Mouse (Mus musculus) telencephalon, adult 2 months (tissue): ENCODE results near the gene Mthfd1l.
A peak's percentile ranks its signal among the peaks of the same experiment; 100 is the strongest.

Source experiments
- DNase-seq: peaks from one replicate; pipeline ENCODE4 v3.0.0-alpha.2; 2011; ENCODE audit warnings: low read depth, low spot score

Mthfd1l gene

DNA sequence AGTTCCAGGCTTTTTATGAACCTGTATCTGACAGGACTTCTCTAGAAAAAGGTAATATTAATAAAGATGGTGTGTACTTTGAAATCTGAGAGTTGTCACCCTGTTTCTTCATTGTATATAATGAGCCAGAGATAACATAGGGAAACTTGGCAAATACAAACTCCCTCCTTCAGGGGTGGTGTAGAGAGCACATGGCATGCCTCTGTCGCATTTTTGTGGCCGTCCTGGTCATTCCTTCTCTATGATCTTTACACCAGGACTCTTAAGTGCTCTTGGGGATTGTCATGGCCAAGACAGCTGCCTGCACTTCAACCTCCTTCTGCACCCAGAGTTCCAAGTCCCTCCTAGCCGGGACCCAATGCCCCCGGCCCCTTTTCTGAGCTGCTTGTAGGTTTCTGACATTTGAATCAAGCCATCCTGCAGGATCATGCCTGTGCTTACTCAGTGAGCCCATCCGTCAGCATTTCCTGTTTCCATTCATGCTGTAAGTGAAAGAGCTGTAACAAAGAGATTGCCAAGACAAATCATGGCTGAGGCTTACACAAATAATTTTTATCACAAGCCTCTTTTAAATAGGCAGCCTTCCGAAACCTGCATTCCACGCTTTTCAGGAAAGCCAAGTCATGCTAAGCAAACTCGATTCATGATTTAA lies 106.2 kb downstream of the Mthfd1l start:
- no peak for DNase-seq

DNA sequence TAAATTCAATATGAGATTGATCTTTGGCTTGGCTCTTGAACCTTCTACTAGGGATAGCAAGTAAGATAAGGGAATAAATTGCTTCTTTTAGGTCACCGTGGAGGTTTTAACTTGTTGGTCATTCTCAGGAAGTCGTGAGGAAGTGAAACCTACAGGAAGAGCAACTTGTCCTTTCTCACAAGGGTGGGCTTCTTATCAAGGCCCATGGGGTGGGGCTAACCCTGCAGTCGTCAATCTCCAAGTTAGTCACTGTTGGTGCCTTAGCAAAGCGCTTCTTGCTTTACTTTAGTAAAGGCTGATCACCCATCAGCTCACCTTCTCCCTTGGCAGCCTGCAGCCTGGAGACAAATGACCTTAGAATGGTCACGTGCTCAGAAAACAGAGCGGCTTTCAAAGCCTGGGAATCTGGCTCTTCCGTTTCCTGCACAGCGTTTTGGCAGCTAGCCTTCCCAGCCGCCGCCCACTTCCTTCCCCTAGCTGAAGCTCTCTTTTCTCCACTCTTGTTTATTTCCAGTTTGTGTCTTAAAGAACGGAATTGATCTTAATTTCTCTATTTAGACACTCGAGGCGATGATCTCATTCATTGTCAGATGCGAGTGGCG lies 106.8 kb downstream of the Mthfd1l start:
- DNase-seq: peak; percentile 47

DNA sequence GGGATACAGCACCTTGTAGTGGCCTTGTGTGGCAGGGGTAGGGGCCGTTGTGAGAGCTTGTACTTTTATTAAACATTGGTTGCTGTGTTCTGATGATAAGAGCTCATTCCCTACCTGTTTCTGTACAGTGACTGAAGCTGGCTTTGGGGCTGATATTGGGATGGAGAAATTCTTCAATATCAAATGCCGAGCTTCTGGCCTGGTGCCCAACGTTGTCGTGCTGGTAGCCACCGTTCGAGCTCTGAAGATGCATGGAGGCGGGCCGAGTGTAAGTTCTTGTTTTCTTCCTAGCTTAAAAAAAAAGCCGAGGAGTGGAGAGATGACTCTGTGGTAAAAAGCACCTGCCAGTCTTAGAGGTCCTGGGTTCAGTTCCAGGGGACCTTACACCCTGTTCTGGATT lies 110.7 kb downstream of the Mthfd1l start:
- no peak for DNase-seq

DNA sequence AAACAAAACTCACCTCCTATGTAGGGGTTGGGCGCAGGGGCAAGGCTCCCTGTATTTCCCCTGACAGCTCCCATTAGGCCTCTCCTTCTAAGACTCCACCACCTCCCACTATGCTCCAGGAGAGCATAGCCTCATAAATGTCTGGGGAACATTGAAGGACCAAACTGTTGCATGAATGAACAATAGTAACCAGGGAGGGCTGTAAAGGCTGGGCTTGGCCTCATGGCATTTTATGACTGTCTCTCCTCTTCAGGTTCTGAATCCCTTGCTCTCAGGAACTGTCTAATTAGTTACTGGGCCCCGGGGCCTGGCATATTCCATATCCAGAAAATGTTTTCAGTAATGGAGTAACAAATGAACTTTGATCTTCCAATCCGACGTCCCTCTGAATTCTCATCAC lies 112.0 kb downstream of the Mthfd1l start:
- DNase-seq: no peak

DNA sequence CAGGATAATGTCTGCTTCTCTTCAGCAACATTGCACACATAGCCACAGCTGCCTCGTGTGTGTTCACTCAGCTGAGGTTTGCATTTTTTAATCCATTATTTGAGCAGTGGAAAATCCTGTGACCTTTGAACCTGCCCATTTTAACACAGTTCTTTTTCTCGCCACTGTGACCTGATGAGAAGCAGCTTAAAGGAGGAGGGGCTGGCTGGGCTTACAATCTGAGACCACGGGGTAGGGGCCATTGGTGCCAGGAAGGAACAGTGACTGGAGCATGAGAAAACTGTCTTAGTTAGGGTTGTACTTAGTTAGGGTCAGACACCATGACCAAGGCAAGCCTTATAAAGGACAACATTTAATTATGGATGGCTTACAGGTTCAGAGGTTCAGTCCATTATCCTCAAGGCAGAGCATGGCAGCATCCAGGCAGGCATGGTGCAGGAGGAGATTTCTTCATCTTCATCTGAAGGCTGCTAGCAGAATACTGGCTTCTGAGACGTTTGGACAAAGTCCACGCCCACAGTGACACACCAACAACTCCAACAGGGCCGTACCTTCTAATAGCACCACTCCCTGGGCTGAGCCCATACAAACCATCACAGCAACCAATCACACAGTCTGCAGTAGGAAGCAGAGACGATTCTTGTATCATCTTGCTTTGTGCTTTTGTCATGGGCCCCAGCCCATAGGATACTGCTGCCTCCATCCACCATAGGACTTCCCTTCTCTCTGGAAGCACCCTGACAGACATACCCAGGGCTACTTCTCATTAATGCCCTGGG lies 112.6 kb downstream of the Mthfd1l start:
- DNase-seq: no peak

DNA sequence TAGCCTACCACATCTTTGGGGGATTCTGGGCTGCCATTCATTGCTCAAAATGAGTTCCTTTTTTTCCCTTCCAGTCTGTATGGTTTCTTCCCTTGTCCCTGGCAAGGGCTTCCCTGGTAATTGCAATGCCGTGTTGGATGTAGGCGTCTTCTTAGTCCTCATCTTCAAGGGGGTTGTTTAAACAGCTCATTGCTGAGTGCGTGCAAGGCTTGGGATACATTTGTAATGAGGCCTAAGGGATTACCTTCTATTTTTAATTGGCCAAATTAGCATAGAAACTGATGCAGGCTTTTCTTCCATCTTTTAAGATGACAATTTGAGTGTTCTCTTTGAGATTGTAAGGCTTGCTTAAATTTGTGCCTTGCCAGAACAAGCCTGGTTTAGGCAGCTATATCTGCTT lies 114.6 kb downstream of the Mthfd1l start:
- peak; percentile 18 for DNase-seq

DNA sequence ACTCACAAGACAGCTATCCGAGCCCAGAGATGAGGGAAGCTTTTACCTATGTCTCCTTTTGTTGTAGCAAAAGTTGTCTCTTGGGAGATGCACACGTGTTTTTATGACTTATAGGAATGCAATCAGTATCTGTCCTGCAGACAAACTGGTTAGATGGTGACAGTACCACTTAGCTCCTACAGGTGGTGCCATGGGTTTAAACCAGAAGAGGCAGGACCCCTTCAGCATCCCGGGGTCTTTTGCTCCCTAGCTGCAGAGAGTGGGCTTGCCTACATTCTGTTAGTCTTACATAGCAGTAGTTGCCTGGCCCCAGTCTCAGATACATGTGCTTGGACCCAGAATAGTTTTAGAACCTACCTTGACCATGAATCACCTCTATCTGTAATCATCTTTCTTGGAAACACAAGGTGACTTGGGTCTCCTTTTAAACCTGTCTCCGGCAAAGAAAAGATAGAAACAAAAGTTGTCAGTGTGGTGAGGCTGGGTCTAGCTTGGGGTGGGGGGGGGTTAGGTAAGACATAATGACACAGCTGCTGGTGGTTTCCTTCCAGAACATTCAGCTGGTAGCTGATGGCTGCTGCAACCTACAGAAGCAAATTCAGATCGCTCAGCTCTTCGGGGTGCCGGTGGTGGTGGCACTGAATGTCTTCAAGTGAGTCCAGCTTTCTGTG lies 116.0 kb downstream of the Mthfd1l start:
- no peak for DNase-seq

DNA sequence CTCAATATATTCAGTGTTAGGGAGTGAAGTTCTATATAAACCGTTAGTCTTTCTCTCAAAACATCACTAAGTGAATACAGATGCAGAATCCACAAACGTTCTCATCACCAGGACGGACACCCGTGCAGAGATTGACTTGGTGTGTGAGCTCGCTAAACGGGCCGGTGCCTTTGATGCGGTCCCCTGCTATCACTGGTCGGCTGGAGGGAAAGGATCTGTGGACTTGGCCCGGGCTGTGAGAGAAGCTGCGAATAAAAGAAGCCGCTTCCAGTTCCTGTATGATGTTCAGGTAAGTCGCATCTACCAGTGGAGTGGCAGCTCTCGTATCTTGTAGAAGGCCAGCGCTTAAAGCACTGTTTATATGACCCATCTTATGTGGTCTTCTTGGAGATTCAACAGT lies 117.0 kb downstream of the Mthfd1l start:
- no peak for DNase-seq

DNA sequence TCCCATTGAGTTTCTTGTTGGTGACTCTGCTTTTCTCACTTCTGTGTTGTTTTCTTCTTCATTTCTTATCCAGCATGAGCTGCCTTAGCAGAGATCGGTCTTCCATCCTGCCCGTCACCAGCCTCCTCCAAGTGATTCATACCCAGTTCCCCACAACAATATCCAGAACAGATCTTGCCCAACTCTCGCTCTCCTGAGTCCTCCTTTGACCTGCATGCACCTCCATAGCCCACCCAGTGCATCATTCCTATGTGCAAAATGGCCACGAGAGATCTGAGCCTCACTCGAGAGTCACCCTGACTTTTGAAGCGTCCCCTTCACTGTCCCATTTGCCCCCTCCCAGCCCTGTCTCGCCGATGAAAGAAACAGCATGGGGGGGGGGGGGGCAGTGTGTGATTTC lies 120.1 kb downstream of the Mthfd1l start:
- no peak for DNase-seq

DNA sequence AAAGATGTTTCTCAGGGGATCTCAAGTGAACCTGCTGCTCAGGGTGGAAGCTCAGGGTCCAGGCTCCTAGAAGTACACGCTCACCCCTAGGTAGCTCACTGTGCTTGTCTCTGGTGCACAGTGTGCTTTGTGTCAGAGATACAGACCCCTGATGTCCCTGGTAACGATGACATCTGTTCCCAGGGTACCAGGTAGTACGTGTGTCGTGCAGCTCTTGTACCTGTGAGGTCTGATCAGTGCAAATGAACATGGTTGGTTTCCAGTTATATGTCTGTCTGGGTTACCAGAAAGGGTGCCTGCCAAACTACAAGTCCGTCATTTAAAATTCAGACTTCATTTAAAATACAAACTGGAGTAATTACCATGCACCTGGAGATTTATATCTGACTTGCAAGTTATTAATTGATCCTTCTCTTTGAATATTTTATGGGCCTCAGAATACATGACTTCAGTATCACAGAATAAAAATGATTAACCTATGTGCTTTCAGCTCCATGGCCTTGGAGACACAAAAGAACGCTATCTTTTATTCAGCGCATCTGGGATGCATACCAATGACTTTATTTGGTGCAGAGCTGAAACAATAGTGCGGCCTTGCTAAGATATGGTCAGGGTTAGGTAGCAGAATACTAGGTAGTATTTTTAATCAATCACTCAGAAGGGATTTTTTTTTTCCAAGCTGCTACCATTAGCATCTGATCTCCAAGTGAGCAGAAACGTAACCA lies 121.3 kb downstream of the Mthfd1l start:
- DNase-seq: no peak

DNA sequence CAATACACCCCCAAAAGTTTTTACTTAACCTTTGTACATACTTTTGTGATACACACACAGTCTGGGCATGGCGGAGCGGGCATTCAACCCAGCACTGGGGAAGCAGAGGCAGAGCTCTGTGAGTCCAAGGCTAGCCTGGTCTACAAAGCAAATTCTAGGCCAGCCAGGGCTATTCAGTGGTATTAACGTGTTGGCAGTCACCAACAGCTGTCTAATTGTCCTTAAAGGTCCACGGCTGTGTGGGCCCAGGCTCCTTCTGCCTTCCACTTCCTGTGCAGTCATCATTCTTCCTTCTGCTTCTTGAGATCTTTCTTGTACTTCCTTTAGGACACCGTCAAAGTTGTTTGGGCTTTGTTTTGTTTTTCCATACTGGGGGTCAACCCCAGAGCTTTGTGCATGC lies 123.2 kb downstream of the Mthfd1l start:
- no peak for DNase-seq

DNA sequence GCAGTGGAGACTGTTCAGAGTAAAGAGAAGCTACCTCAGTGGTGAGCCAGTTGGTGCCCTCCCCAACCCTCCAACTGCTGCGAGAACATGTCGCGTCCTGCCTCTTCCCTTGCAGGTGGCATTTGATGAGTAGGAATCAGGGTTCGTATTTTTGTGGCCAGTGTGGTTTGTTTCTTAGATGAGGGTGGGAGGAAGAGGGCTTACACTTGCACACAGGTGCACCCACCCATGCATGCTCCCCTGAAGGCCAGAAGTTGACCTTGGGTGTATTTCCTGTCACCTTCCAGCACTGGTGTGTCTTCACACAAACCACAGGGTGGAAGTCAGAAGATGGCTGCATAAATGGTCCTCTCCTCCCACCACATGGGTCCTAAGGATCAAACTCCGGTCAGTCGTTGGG lies 127.1 kb downstream of the Mthfd1l start:
- DNase-seq: no peak

DNA sequence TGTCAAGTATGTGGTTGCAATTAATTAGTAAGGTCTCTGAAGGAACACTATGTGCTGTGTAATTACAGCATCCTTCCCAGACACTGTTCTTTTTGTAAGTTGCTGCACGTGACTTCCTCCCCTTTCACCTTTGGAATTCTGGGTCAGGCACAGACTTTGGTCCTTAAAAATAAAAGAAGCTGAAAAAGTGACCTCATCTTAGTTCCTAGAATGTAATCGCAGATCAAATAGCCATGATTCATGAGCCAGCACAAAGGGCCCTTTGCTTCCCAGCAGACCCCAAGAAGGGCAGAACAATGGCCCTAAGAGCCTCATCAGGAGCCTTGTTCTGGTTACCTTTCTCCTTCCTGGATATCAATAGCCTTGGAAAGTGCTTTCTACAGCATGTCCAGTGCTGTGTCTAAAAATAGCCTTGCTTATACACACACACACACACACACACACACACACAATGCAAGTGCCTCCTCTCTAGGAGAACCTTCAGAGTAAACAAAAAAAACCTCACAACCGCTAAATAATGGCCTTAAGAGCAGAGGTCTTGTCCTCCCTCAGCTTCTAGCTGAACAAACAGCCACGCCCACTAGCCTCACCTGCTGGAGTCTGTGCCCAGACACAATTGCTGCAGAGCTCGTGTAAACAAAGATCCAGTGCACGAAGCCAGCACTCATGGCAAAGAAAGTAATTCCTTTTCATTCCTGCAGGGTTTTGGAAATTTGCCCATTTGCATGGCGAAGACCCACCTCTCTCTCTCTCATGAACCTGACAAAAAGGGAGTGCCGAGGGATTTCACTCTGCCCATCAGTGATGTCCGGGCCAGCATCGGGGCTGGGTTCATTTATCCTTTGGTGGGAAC lies 133.0 kb downstream of the Mthfd1l start:
- DNase-seq: no peak

DNA sequence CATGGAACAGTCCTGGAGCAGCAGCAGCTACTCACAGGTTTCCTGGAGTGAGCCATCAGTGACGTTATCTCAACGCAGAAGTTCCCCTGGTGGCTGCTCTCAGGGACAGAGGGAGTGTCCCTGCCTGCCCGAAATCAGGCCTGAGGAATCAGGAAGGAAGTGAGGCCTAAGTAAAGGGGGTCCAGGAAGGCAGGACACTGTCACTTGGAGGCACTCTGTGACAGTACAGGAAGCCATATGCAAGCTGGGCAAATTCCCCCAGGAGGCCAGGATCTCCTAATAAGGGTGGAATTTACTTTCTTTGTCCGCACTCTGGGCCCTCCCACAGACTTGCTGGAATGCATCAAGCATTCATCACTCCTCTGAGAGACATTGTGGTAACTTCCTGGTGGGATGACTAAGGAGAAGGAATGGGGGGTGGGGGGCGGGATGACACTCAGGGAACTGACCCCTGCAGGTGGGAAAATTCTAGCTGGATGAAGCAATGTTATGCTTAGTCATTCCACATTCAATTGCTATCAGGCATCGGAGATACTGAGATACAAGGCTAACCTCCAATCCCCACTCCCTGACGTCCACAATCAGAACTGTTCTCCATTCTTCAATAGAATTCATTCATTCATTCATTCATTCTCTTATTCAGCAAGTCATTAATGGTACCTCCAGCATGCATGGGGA lies 134.9 kb downstream of the Mthfd1l start:
- no peak for DNase-seq

DNA sequence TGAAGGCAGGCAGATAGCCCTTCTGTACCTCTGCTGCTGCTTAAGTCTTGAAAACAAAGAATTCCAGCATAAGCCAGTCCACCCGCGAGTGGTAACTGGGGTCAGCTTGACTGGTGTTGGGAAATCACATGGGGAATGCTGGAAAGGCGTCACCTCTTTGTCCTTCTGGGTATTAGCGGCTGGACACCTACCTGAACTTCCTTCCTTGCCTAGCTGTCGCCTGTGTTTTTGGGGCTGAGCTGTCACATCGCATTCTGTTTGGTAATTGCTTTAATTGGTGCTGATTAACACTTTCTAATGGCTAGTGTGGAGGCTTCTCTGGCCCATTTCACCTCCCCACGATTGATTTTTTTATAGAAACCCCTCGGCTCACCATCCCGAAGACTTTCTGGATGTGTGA lies 135.5 kb downstream of the Mthfd1l start:
- DNase-seq: no peak

DNA sequence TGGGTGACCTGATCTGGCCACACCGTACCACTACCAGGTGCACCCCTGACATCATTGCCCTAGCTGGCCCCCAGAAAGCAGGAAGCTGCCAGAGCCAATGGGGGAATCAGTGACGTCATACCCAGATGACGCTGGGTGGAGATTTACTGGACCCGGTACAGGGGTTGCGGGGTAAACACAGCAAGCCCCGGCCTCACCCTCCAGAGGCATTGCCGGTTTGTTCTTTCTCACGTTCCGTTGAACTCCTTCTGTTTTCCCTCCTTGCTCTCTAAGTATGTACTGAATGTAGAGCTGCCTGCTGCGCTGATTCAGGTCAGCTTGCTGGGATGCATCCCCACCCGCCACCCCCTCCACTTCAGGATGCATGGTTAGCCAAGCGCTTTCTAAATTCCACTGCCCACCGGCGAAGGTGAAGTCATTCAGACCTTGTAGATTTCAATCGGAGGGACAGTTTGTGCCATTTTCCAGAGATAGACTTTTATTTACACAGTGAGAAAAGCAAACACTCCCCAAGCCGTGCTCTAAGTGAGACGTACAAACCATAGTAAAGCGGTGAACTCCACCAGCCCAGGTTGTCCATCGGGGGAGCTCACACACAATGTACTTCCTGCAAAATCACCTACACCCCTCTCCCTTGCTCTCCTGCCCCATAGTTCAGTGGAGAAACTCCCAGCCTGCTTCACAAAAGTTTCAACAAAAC lies 138.3 kb downstream of the Mthfd1l start:
- no peak for DNase-seq

DNA sequence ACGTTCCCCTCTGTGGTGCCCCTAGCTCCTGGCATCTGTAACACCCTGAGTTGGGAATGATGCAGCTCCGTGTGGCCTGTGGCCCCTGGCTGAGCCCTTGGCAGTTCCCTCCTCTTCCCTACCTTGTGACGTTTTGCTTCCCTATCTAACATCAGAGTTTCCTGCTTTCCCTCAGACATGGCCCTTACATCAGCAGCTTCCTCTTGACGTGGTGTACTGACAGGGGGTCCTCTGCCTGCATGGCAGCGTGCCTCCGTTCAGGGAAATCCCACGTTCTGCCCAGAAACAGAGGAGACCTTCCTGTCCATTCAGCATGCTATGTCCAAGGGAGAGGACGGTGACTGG lies 138.8 kb downstream of the Mthfd1l start:
- DNase-seq: no peak

DNA sequence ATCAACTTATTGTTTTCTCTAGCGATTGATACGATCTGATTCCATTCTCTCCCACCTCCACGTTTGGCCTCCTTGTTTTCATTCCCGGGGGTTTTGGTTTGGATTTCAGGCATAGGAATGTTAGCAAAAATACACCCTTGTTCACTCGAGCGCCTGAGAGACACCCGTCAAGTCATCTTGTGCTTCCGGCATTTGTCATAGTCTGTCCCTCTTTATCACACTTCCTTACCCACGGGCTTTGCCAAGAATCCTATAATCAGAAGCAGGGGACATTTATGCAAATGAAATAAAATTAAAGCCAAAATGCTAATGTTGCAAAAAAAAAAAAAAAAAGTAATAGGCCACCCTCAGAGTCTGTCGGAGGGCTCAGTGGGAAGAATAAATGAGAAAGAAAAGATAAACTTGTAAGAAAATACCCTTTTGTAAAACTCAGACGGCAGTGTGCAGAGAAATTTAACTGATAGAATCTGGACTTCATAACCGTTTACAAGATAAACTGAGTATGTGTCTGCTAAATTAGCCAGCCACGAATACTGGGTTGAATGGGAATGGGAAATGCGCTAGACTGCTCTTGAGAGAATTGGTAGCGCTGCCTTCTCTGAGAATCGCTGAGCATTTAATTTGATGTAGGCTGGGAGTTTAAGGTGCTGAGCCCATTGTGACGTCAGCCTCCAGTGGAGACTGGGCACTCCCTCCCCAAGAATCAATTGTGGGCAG lies 139.9 kb downstream of the Mthfd1l start:
- peak; percentile 13 for DNase-seq

DNA sequence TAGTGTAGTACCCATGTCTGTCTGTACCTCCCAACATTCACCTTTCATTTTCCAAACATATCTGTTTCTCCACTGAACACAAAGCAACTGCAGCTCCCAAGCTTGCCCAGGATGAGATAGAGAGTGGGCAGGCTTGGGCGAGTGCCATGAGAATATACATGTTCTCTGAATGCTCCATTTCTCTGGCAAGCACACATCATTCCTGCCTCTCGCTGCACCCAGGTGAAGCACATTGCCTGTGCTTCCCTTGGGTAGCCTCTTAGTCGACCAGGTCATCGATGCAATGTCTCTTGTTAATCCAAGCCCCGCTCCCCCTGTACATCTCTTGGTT lies 140.4 kb downstream of the Mthfd1l start:
- DNase-seq: peak; percentile 55
